Mouse (Mus musculus) C2C12 (cell line): ENCODE measurements around the gene Slc25a39. TPM values are rescaled to one million over a fixed set of nuclear protein-coding genes. Genes with fewer than 3 reads are reported as not detected.

Source experiments
- H3K27me3 ChIP-seq: one replicate; pipeline ENCODE4 v1.6.1; 2011; ENCODE audit not compliant: control insufficient read depth, insufficient read depth, insufficient read length
- H3K36me3 ChIP-seq: one replicate; pipeline ENCODE4 v1.6.1; 2011; ENCODE audit not compliant: control insufficient read depth, insufficient read depth
- H3K4me3 ChIP-seq: one replicate; pipeline ENCODE4 v1.5.1; 2011; ENCODE audit warnings: mild to moderate bottlenecking, control low read depth; ENCODE audit not compliant: poor library complexity, insufficient read depth, severe bottlenecking
- H3K79me2 ChIP-seq: one replicate; pipeline ENCODE4 v1.6.1; 2011; ENCODE audit not compliant: control insufficient read depth, insufficient read depth
- H3K79me3 ChIP-seq: one replicate; pipeline ENCODE4 v1.6.1; 2011; ENCODE audit warnings: low read depth, control low read depth
- H3ac ChIP-seq: one replicate; pipeline ENCODE3; 2011; ENCODE audit warnings: low read depth; ENCODE audit not compliant: control insufficient read depth, insufficient read length
- CEBPB ChIP-seq: IDR thresholded peaks from one replicate; pipeline ENCODE4 v1.6.1; 2011; ENCODE audit warnings: low read depth, mild to moderate bottlenecking, control low read depth, moderate library complexity
- CTCF ChIP-seq: IDR thresholded peaks from one replicate; pipeline ENCODE4 v1.5.1; 2011; ENCODE audit not compliant: control insufficient read depth, insufficient read depth, insufficient read length
- FOSL1 ChIP-seq: IDR thresholded peaks from one replicate; pipeline ENCODE4 v1.8.0; 2011; ENCODE audit warnings: mild to moderate bottlenecking, low read length; ENCODE audit not compliant: poor library complexity, insufficient read depth, severe bottlenecking
- MAX ChIP-seq: IDR thresholded peaks from one replicate; pipeline ENCODE4 v1.6.1; 2011; ENCODE audit warnings: mild to moderate bottlenecking, control low read depth
- MYOD1 ChIP-seq: IDR thresholded peaks from one replicate; pipeline ENCODE4 v1.6.1; 2011; ENCODE audit warnings: low read depth; ENCODE audit not compliant: control insufficient read depth, insufficient read length
- MYOG ChIP-seq: IDR thresholded peaks from one replicate; pipeline ENCODE4 v1.6.1; 2011; ENCODE audit not compliant: control insufficient read depth, insufficient read length; ENCODE audit errors: extremely low read depth
- USF1 ChIP-seq: IDR thresholded peaks from one replicate; pipeline ENCODE4 v1.6.1; 2011; ENCODE audit warnings: low read depth, mild to moderate bottlenecking, control low read depth, moderate library complexity
- polyA plus RNA-seq: library from polyadenylated mRNA; unstranded; fragments of >200 nt; fragmentation: generic; extraction: Trizol; gene quantifications from one replicate; pipeline ENCODE4 v1.2.1, GENCODE M21; 2012; ENCODE audit warnings: missing spikeins

The Slc25a39 gene
- polyA plus RNA-seq, 1 experiment = 174 TPM

DNA sequence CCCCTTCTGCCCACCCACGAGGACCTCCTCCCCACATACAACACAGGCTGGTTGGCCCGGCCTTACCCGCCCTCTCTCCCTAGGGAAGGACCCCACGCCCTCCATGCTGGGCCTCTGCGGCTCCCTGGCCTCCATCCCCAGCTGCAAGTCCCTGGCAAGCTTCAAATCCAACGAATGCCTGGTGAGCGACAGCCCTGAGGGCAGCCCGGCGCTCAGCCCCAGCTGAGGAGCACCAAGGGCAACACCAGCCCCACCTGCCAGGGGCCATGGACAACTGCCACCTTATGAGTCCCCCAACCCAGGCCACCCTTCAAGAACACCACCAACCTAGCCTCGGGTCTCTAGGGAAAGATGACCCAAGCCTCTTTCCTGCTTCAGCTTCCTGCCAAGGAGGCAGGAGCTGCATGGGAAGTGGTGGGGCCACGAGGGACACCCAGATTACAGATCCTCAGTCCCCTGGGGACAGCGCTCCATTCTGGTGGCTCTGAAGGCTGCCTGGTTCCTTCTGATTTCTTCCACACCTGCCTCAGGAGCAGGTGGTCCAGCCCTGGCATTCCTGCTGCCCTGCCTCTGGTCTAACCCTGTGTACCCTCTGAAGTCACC is 5.7 kb downstream of the Slc25a39 start:
- TF ChIP-seq CTCF = no peak
- TF ChIP-seq MYOD1 = no peak
- no peak for TF ChIP-seq FOSL1
- TF ChIP-seq MAX = no peak
- TF ChIP-seq MYOG = no peak
- no peak for TF ChIP-seq CEBPB
- TF ChIP-seq USF1 = no peak
- no peak overlapping the region for H3ac ChIP-seq
- H3K4me3 ChIP-seq = no peak overlapping the region
- peaks cover 15% of the 10 kb centered on the region for H3K36me3 ChIP-seq
- H3K27me3 ChIP-seq = no peaks in the 10 kb centered on the region
- H3K79me3 ChIP-seq = peaks cover 7% of the 10 kb centered on the region
- peaks cover 14% of the 10 kb centered on the region for H3K79me2 ChIP-seq

DNA sequence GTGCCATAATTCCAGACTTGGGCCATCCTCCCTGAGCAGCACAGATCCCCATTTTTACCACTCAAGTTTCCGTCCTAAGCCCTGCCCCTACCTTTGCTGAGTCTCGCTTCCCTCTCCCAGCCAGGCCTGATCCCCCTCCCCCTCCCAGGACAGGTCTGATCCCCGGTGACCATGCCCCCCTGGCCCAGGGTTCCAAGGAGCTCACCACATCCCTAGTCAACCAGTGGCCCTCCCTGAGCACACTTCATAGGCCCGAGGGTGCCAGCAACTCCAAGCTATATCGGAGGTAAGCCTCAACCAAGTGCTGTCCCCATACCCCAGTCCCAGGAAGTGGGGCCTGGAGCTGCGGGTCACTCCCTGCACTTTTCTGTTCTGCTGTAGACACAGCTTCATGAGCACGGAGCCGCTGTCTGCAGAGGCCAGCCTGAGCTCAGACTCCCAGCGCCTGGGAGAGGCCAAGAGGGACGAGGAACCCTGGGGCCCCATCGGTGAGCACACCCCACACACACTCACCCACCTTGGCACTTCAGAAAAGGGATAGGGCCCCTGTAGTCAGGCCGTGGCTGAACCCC is 7.1 kb downstream of the Slc25a39 start:
- peaks cover 15% of the 10 kb centered on the region for H3K36me3 ChIP-seq
- no peak overlapping the region for H3ac ChIP-seq
- H3K79me3 ChIP-seq = no peaks in the 10 kb centered on the region
- TF ChIP-seq MAX (no peak), CEBPB (no peak), MYOG (no peak), MYOD1 (no peak), FOSL1 (no peak), USF1 (no peak), CTCF (no peak)
- H3K79me2 ChIP-seq = no peaks in the 10 kb centered on the region
- H3K27me3 ChIP-seq = no peaks in the 10 kb centered on the region
- no peak overlapping the region for H3K4me3 ChIP-seq

DNA sequence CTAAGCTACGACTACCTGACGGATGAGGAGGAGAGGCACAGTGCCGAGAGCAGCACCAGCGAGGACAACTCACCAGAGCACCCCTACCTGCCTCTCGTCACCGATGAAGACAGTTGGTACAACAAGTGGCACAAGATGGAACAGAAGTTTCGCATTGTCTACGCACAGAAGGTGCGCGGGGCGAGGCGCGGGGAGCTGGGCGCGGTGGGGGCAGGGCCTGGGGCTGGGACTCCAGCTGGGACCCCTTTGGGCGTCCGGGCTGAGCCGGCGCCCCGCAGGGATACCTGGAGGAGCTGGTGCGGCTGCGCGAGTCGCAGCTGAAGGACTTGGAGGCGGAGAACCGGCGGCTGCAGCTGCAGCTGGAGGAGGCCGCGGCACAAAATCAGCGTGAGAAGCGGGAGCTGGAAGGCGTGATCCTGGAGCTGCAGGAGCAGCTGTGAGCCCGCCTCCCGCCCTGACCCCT is 8.1 kb downstream of the Slc25a39 start:
- no peak overlapping the region for H3ac ChIP-seq
- H3K4me3 ChIP-seq = no peak overlapping the region
- TF ChIP-seq MAX (no peak), MYOG (no peak), USF1 (no peak), CEBPB (no peak)
- peaks cover 15% of the 10 kb centered on the region for H3K36me3 ChIP-seq
- no peaks in the 10 kb centered on the region for H3K79me3 ChIP-seq
- no peaks in the 10 kb centered on the region for H3K27me3 ChIP-seq
- no peaks in the 10 kb centered on the region for H3K79me2 ChIP-seq

DNA sequence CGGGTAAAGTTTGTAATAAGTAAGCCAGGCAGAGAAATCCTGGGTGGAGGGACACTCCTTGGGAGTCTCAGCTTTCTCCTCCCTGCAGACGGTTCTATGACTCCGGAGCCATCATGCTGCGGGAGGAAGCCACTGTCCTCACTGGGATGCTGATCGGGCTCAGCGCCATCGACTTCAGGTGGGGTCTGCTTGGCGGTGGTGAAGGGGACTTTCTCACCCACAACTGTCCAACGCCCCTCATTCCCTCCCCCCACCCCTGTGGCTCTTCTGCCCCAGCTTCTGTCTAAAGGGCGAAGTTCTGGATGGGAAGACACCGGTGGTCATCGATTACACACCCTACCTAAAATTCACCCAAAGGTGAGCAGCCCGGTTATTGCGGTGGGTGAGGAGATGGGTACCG is 8.6 kb downstream of the Slc25a39 start:
- H3K36me3 ChIP-seq = peaks cover 15% of the 10 kb centered on the region
- H3K79me3 ChIP-seq = no peaks in the 10 kb centered on the region
- no peaks in the 10 kb centered on the region for H3K27me3 ChIP-seq
- H3K4me3 ChIP-seq = no peak overlapping the region
- H3K79me2 ChIP-seq = no peaks in the 10 kb centered on the region
- no peak for TF ChIP-seq MYOD1
- no peak for TF ChIP-seq CTCF
- TF ChIP-seq CEBPB = no peak
- no peak for TF ChIP-seq USF1
- no peak overlapping the region for H3ac ChIP-seq

DNA sequence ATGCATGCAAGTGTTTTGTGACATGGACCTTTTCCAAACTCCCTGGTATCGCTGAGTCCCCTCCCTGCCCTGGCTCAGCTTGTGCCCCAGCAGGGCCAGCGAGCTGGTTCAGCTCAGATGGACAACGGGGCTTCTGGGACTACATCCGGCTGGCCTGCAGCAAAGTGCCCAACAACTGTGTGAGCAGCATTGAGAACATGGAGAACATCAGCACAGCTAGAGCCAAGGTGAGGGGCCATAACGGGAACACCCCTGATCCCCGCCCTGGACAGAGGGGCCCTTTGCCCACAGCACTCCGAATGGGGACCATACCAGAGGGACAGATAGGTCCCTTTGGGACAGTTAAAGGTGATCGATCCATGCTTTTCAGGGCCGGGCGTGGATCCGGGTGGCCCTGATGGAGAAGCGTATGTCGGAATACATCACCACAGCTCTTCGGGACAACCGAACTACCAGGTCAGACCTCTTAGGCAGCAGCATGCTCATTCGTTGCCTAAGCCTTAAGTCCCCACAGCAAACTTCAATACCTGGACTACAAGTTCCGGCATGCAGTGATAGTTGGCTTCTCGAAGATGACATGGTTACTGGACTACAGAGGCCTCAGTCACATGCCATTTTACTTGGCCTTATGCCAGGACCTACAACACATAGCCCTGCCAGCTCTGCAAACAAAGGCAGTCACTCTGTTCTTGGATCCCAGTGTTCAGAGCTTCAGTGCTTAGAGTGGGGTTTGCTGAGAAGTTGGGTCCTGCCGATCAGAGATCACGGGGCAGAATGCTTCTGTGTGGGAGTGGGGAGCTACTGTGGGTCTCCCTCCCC is 9.5 kb downstream of the Slc25a39 start:
- Histone ChIP-seq H3K4me3 (no peak overlapping the region), H3K27me3 (no peaks in the 10 kb centered on the region)

DNA sequence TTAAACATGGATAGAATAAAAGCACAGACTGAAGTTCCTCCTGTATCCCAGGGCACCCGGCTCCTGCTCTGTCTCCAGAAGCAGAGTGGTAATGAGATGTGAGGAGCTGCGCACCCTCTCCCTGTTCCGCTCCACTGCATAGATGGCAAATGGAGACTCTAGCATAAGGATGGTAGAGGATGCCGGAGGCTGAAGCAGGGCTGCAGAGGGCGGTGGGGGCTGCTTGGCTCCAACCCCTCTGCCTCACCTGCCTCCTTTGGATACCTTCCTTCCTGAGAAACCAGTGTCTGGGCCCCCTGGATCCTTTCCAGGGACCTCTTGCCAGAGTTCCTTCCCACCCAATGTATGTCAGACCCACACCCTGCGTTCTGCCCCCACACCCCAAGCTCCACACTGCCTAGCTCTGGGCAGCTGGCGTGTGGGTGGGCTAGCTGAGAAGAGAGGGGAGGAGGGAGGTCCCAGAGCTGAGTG is 11.0 kb downstream of the Slc25a39 start:
- TF ChIP-seq CTCF = no peak
- TF ChIP-seq MYOG = no peak
- Histone ChIP-seq H3K36me3 (no peaks in the 10 kb centered on the region), H3ac (no peak overlapping the region), H3K27me3 (no peaks in the 10 kb centered on the region), H3K4me3 (no peak overlapping the region), H3K79me3 (no peaks in the 10 kb centered on the region), H3K79me2 (no peaks in the 10 kb centered on the region)

More for the DNA sequence above, 9.5 kb downstream of the Slc25a39 start:
- Histone ChIP-seq H3K36me3 (peaks cover 10% of the 10 kb centered on the region), H3K79me2 (no peaks in the 10 kb centered on the region), H3K79me3 (no peaks in the 10 kb centered on the region), H3ac (no peak overlapping the region)
- no peak for TF ChIP-seq CTCF
- TF ChIP-seq CEBPB = no peak
